Mouse (Mus musculus) liver, embryonic 14.5 days (tissue): Measurements from ENCODE around the gene 2310061I04Rik. TPM values are rescaled to one million over a fixed set of nuclear protein-coding genes. Genes with fewer than 3 reads are reported as not detected.

Experiments used
- ATAC-seq: fragments of 200-750 bp; cut with Nextera tagmentation; 2 replicates; pipeline ENCODE4 v1.8.0; 2017; ENCODE audit warnings: moderate number of reproducible peaks, mild to moderate bottlenecking, moderate library complexity; ENCODE audit not compliant: insufficient read depth
- DNase-seq, 3 experiments: peaks; one replicate each; pipeline ENCODE4 v3.0.0-alpha.2; 2012 to 2013; ENCODE audit warnings: low read depth in 3 of 3, low spot score in 3 of 3
- H3K27ac ChIP-seq: fragments of 300-500 bp; sonication (generic); 2 replicates; pipeline ENCODE4 v1.5.1; 2014; ENCODE audit warnings: moderate library complexity, mild to moderate bottlenecking, control low read depth, inconsistent platforms
- H3K27me3 ChIP-seq: fragments of 300-500 bp; sonication (generic); 2 replicates; pipeline ENCODE4 v1.6.1; 2014; ENCODE audit warnings: mild to moderate bottlenecking, low read length, moderate library complexity; ENCODE audit not compliant: control insufficient read depth, insufficient read depth
- H3K36me3 ChIP-seq: fragments of 300-500 bp; sonication (generic); replicated peaks from 2 replicates; pipeline ENCODE4 v1.6.1; 2014; ENCODE audit warnings: low read depth; ENCODE audit not compliant: control insufficient read depth, insufficient read depth
- H3K4me1 ChIP-seq, 2 experiments: fragments of 200-500 bp in 1 of 2; fragments of 300-500 bp in 1 of 2; sonication (generic) in 1 of 2; replicated peaks; 2 replicates each; pipeline ENCODE4 v1.6.1; 2012 to 2014; ENCODE audit warnings: antibody characterized with exemption in 1 of 2, inconsistent platforms in 1 of 2, low read length in 1 of 2; ENCODE audit not compliant: control insufficient read depth in 2 of 2, insufficient read depth in 2 of 2
- H3K4me2 ChIP-seq: fragments of 300-500 bp; sonication (generic); 2 replicates; pipeline ENCODE4 v1.6.1; 2014; ENCODE audit warnings: low read depth, mild to moderate bottlenecking, control low read depth, moderate library complexity
- H3K4me3 ChIP-seq, 2 experiments: fragments of 200-500 bp in 1 of 2; fragments of 300-500 bp in 1 of 2; sonication (generic) in 1 of 2; 2 replicates each; pipeline ENCODE4 v1.5.1; 2012 to 2014; ENCODE audit warnings: low read depth in 2 of 2, low read length in 2 of 2, mild to moderate bottlenecking in 2 of 2, control low read depth in 1 of 2, inconsistent platforms in 1 of 2, moderate library complexity in 1 of 2; ENCODE audit not compliant: insufficient read depth in 1 of 2
- H3K9ac ChIP-seq: fragments of 300-500 bp; sonication (generic); replicated peaks from 2 replicates; pipeline ENCODE4 v1.6.1; 2014; ENCODE audit warnings: mild to moderate bottlenecking, control low read depth, moderate library complexity
- H3K9me3 ChIP-seq: fragments of 300-500 bp; sonication (generic); 2 replicates; pipeline ENCODE4 v1.6.1; 2016; ENCODE audit warnings: low read length, mixed read lengths; ENCODE audit not compliant: control insufficient read depth
- CTCF ChIP-seq: IDR thresholded peaks from 2 replicates; pipeline ENCODE4 v1.5.1; 2016; ENCODE audit warnings: antibody characterized with exemption, low read depth, control low read depth
- EP300 ChIP-seq: IDR thresholded peaks from 2 replicates; pipeline ENCODE4 v1.6.1; 2016; ENCODE audit warnings: antibody characterized with exemption, low read depth
- WGBS: fragments of 180-500 bp; shearing (Covaris S2); extraction: QIAGEN DNeasy Blood & Tissue Kit; methylation state at CpG from one replicate; pipeline ENCODE4 v1.1.7; 2014; ENCODE audit not compliant: insufficient replicate concordance; 5-methylcytosine and 5-hydroxymethylcytosine counted together
- polyA plus RNA-seq, 2 experiments: library from polyadenylated mRNA; depleted of rRNA in 1 of 2; stranded (reverse) in 1 of 2; unstranded in 1 of 2; fragments of >200 nt; fragmentation: Nextera tagmentation in 1 of 2; extraction: Ambion mirVana in 1 of 2; gene quantifications; 2 replicates each; pipeline versions ENCODE4 v1.2.1 to v1.2.3; 2012 to 2014

The 2310061I04Rik gene
- polyA plus RNA-seq, 2 experiments = 10.6 to 14.4 TPM

DNA sequence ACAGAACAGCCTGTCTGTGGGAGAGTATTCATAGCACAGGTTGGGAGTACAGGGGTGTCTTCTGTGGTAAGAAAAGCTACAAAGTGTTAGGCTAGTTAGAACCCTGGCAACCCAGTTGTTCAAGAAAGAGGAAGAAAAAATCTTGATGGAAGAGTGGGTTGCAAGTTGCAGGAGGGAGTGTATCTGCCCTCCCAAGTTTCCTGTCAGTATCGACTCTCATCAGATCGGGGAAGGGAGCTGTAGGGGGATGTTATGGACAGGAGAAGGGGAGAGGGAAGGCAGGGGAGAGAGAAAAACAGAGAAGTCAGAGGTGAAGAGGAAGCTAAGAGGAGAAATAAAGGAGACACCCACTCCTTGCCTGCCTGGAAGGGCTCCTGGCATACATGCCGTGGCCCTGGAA lies 3.4 kb upstream of the 2310061I04Rik start:
- Histone ChIP-seq H3K4me2 (no peak overlapping the region), H3K36me3 (no peaks in the 10 kb centered on the region; the same call in 1 of the 2 replicates), H3K4me1 (peaks cover 7 to 20% of the 10 kb centered on the region in 2 experiments; a peak in 3 of 4 replicates), H3K27me3 (no peaks in the 10 kb centered on the region), H3K27ac (no peak overlapping the region), H3K9me3 (no peaks in the 10 kb centered on the region), H3K4me3 (no peak overlapping the region), H3K9ac (no peak overlapping the region)
- 20% methylated on average over 3 of the region's 3 CpGs for WGBS
- TF ChIP-seq CTCF = no peak
- TF ChIP-seq EP300 = no peak
- ATAC-seq = no peak
- no peak for DNase-seq

- Histone ChIP-seq H3K9ac (peak overlapping the region; percentile 72), H3K27me3 (no peaks in the 10 kb centered on the region), H3K4me3 (peak overlapping the region; percentile 25 to 81; a peak in 3 of 4 replicates), H3K27ac (peak overlapping the region; percentile 65), H3K4me2 (peak overlapping the region; percentile 90), H3K9me3 (no peaks in the 10 kb centered on the region), H3K4me1 (peaks cover 7 to 22% of the 10 kb centered on the region in 2 experiments; a peak in 3 of 4 replicates), H3K36me3 (peaks cover 2% of the 10 kb centered on the region)
- TF ChIP-seq EP300 (no peak), CTCF (no peak)
- peak; percentile 51 for ATAC-seq
- WGBS = 32% methylated on average over 23 of the region's 23 CpGs
- DNase-seq = no peak
These were observed 678 bp upstream of the 2310061I04Rik start for GRCm38 (mm10) chr17:35897644-35898573.

GRCm38 (mm10) chr17:35887725-35888124 lies 9.5 kb downstream of the 2310061I04Rik start:
- 78% methylated on average over 16 of the region's 17 CpGs for WGBS
- DNase-seq = no peak
- H3K4me1 ChIP-seq = no peaks in the 10 kb centered on the region
- no peak overlapping the region for H3K4me2 ChIP-seq
- no peak overlapping the region for H3K27ac ChIP-seq
- no peaks in the 10 kb centered on the region for H3K27me3 ChIP-seq
- H3K36me3 ChIP-seq = peaks cover 85% of the 10 kb centered on the region
- no peak overlapping the region for H3K9ac ChIP-seq
- H3K9me3 ChIP-seq = no peaks in the 10 kb centered on the region
- TF ChIP-seq CTCF = no peak
- no peak for TF ChIP-seq EP300
- H3K4me3 ChIP-seq = no peak overlapping the region
- ATAC-seq = no peak

DNA sequence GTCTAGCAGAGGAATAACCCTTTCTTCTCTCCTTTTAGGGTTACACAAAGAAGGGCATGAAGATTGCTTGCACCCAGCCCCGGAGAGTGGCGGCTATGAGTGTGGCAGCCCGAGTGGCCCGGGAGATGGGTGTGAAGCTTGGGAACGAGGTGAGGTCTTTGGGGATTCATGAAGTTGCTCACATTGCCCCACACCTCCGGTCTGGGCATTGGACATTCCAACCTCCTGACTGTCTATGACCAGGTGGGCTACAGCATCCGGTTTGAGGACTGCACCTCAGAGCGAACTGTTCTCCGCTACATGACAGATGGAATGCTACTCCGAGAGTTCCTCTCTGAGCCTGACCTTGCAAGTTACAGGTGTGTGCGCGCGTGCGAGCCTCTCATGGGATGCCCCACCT lies 13.5 kb downstream of the 2310061I04Rik start:
- no peak overlapping the region for H3K4me3 ChIP-seq
- H3K9me3 ChIP-seq = no peaks in the 10 kb centered on the region
- no peak overlapping the region for H3K27ac ChIP-seq
- ATAC-seq (no peak), DNase-seq (no peak)
- TF ChIP-seq CTCF = no peak
- TF ChIP-seq EP300 = no peak
- no peak overlapping the region for H3K4me2 ChIP-seq
- H3K4me1 ChIP-seq = peaks cover 4 to 7% of the 10 kb centered on the region in 2 experiments; a peak in 2 of 4 replicates
- 89% methylated on average over 14 of the region's 14 CpGs for WGBS
- H3K27me3 ChIP-seq = no peaks in the 10 kb centered on the region
- no peak overlapping the region for H3K9ac ChIP-seq
- H3K36me3 ChIP-seq = peaks cover 53% of the 10 kb centered on the region

GRCm38 (mm10) chr17:35882924-35883323 lies 14.3 kb downstream of the 2310061I04Rik start:
- H3K9me3 ChIP-seq = no peaks in the 10 kb centered on the region
- H3K4me1 ChIP-seq = peaks cover 4 to 7% of the 10 kb centered on the region in 2 experiments; a peak in 2 of 4 replicates
- no peak overlapping the region for H3K27ac ChIP-seq
- 90% methylated on average over 17 of the region's 17 CpGs for WGBS
- no peak overlapping the region for H3K9ac ChIP-seq
- no peak for ATAC-seq
- no peaks in the 10 kb centered on the region for H3K27me3 ChIP-seq
- TF ChIP-seq EP300 = no peak
- TF ChIP-seq CTCF = no peak
- H3K4me3 ChIP-seq = no peak overlapping the region
- no peak for DNase-seq
- peaks cover 45% of the 10 kb centered on the region for H3K36me3 ChIP-seq
- H3K4me2 ChIP-seq = no peak overlapping the region
